6 mouse cellular contexts compared by ENCODE assay signal in genomic region chr8:72941393-72941792, GRCm38 (mm10).
DNase-seq lines count a peak whose midpoint lies in the region; ATAC-seq and TF ChIP-seq lines count a peak whose summit lies in the region.
"Not testable (repeated sequence)": the region's sequence is repeated elsewhere in the genome, so short reads cannot be mapped to it uniquely, and the experiment has no call there.

No protein-coding gene starts in this region.

- TF ChIP-seq EP300 in CH12.LX (IDR thresholded peaks at IDR 0.05; ENCODE audit: low read length); heart, postnatal 0 days (IDR thresholded peaks at IDR 0.05; ENCODE audit: low read depth): not testable (repeated sequence)

- in situ Hi-C loops in CH12.LX (cut with MboI; ENCODE audit: low pct_ligation_motif_present, low pct_unique_long_range_greater_than_20kb, low sequenced_read_pairs) = not testable (repeated sequence)

- not testable (repeated sequence) for DNase-seq in CH12.LX (ENCODE audit: extremely low read depth); heart, postnatal 0 days (ENCODE audit: low spot score)
- peak; percentile 24 for DNase-seq in NIH3T3 (ENCODE audit: low read depth)
- peak; percentile 8 for DNase-seq in adipocyte (ENCODE audit: low spot score)
- DNase-seq in kidney, postnatal 0 days (ENCODE audit: low spot score) = peak; percentile 13
- peak; percentile 12 for DNase-seq in midbrain, embryonic 14.5 days

- H3K36me3 ChIP-seq in CH12.LX (replicated peaks in 1 of 2; ENCODE audit: control insufficient read depth in 1 of 2, insufficient read depth in 1 of 2, low read length in 1 of 2); heart, postnatal 0 days (replicated peaks; ENCODE audit: control insufficient read depth, insufficient read depth, low read length); kidney, postnatal 0 days (ENCODE audit: insufficient read depth, low read length); midbrain, embryonic 14.5 days (ENCODE audit: control insufficient read depth, insufficient read depth, low read length): not testable (repeated sequence)

- peak in 1 of 2 experiments; percentile 47; a peak in 2 of 4 replicates for TF ChIP-seq CTCF in CH12.LX (conservative IDR thresholded peaks at IDR 0.05 in 1 of 2, IDR thresholded peaks at IDR 0.05 in 1 of 2; ENCODE audit: low read depth in 2 of 2, low read length in 2 of 2)
- peak; percentile 13; the same call in 1 of the 2 replicates for TF ChIP-seq CTCF in heart, postnatal 0 days (IDR thresholded peaks at IDR 0.05; ENCODE audit: low read depth)
- TF ChIP-seq CTCF in kidney, postnatal 0 days (IDR thresholded peaks at IDR 0.05; ENCODE audit: low read depth) = peak; percentile 29; the same call in 1 of the 2 replicates

- not testable (repeated sequence) for ATAC-seq in heart, postnatal 0 days (ENCODE audit: insufficient read depth, low read depth); kidney, postnatal 0 days (replicated peaks; ENCODE audit: low FRiP score, low read depth); midbrain, embryonic 14.5 days (ENCODE audit: low FRiP score, low TSS enrichment)

- not testable (repeated sequence) for H3K9me3 ChIP-seq in CH12.LX (replicated peaks; ENCODE audit: low read length); heart, postnatal 0 days (replicated peaks; ENCODE audit: control insufficient read depth, low read length); kidney, postnatal 0 days (replicated peaks; ENCODE audit: low read length); midbrain, embryonic 14.5 days (ENCODE audit: control insufficient read depth, low read length)

- dilution Hi-C loops in CH12.LX (cut with MboI; ENCODE audit: extremely low pct_ligation_motif_present, extremely low pct_unique_long_range_greater_than_20kb, low sequenced_read_pairs) = not testable (repeated sequence)

- not testable (repeated sequence) for H3K4me1 ChIP-seq in CH12.LX (ENCODE audit: control insufficient read depth in 1 of 2, insufficient read depth in 2 of 2); heart, postnatal 0 days (ENCODE audit: control insufficient read depth, insufficient read depth); kidney, postnatal 0 days (replicated peaks; ENCODE audit: insufficient read depth, low read length); midbrain, embryonic 14.5 days (ENCODE audit: control insufficient read depth, insufficient read depth, low read length)

- not testable (repeated sequence) for TF ChIP-seq POLR2A in CH12.LX (IDR thresholded peaks at IDR 0.05; ENCODE audit: low read depth, low read length)

- peak; percentile 41 for TF ChIP-seq RAD21 in CH12.LX (IDR thresholded peaks at IDR 0.05; ENCODE audit: low read depth, low read length)

- not testable (repeated sequence) for H3K4me2 ChIP-seq in CH12.LX (ENCODE audit: insufficient read depth, low read depth, poor library complexity, severe bottlenecking); heart, postnatal 0 days (ENCODE audit: low read depth, low read length); kidney, postnatal 0 days (ENCODE audit: low read length); midbrain, embryonic 14.5 days (ENCODE audit: low read length)

- not testable (repeated sequence) for H3K9ac ChIP-seq in CH12.LX (ENCODE audit: insufficient read depth, low read depth); heart, postnatal 0 days (replicated peaks; ENCODE audit: low read depth, low read length); kidney, postnatal 0 days (ENCODE audit: low read depth, low read length); midbrain, embryonic 14.5 days (replicated peaks; ENCODE audit: low read length)

- not testable (repeated sequence) for H3K27ac ChIP-seq in CH12.LX (ENCODE audit: insufficient read depth, low read depth); heart, postnatal 0 days (ENCODE audit: low read depth); kidney, postnatal 0 days; midbrain, embryonic 14.5 days (replicated peaks; ENCODE audit: low read depth, low read length)

- WGBS in heart, postnatal 0 days = 71% methylated on average over 8 of the region's 8 CpGs
- 69% methylated on average over 8 of the region's 8 CpGs for WGBS in kidney, postnatal 0 days
- 87% methylated on average over 8 of the region's 8 CpGs for WGBS in midbrain, embryonic 14.5 days

- not testable (repeated sequence) for H3K4me3 ChIP-seq in CH12.LX (replicated peaks in 1 of 3; ENCODE audit: low read depth in 2 of 3, low read length in 2 of 3, poor library complexity in 1 of 3); heart, postnatal 0 days (ENCODE audit: low read depth, low read length); kidney, postnatal 0 days (replicated peaks; ENCODE audit: low read depth, low read length); midbrain, embryonic 14.5 days (replicated peaks; ENCODE audit: low read depth, low read length)

- H3K79me2 ChIP-seq in CH12.LX (replicated peaks; ENCODE audit: control insufficient read depth, extremely low read depth, insufficient read depth, poor library complexity, severe bottlenecking) = not testable (repeated sequence)

- H3K27me3 ChIP-seq in CH12.LX (replicated peaks) = peaks cover 24% of the 10 kb centered on the region
- H3K27me3 ChIP-seq in heart, postnatal 0 days (ENCODE audit: control insufficient read depth, insufficient read depth, low read length); kidney, postnatal 0 days (ENCODE audit: insufficient read depth, low read length); midbrain, embryonic 14.5 days (ENCODE audit: control insufficient read depth, insufficient read depth, low read length): not testable (repeated sequence)

TF ChIP-seq in CH12.LX, 34 proteins besides CTCF, POLR2A, EP300 and RAD21:
- TF ChIP-seq ZNF384 (IDR thresholded peaks at IDR 0.05; ENCODE audit: low read depth, low read length) = peak; percentile 60; the same call in 1 of the 2 replicates
